Mouse (Mus musculus) liver, embryonic 14.5 days (tissue): ENCODE results near the gene Bhlhe40.

Experiments used
- CTCF ChIP-seq: IDR thresholded peaks from 2 replicates; pipeline ENCODE4 v1.5.1; 2016; ENCODE audit warnings: antibody characterized with exemption, low read depth, control low read depth
- EP300 ChIP-seq: IDR thresholded peaks from 2 replicates; pipeline ENCODE4 v1.6.1; 2016; ENCODE audit warnings: antibody characterized with exemption, low read depth

DNA sequence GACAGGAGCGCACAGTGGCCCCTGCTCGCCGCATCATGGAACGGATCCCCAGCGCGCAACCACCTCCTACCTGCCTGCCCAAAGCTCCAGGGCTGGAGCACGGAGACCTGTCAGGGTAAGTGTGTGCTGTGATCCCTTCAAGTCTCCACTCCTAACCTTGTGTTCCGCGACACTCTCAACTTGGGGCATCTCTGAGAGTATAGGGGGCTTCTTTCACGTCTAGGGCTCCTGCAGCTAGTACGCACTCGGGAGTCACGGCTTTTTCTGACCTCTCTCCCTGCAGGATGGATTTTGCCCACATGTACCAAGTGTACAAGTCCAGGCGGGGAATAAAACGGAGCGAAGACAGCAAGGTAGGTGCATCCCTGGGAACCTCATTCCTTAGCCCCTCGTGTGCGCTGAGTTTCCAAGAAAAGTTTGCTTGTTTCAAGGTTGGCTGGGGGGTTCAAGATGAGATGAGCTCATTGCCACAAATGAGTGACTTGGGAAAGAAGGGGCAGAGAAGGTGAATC is 505 bp downstream of the Bhlhe40 start:
- no peak for TF ChIP-seq CTCF
- TF ChIP-seq EP300, result no peak
